In the genomic region with DNA sequence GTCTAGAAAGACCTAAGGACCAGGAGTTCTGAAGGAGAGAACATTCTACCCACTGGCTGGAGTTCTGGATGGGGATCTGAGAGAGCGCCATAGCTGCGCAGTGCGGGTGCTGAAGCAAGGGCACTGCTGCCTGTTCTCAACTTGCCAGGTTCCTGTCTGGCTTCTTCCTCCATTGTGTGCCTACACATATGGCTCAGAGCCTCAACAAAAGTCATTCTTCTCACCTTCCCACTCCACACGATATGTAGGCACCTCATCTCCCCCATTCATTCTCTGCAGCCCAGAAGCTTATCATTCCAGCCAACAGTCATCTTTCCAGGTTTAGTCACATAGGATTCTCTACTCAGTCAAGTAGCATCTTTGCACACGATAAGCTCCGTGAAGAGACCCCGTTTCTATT, we compare ENCODE assay signal across 20 mouse cellular contexts.
"Had no signal": no experiment of that assay in that cellular context is flagged by ENCODE, and none has a peak within 500 bp of the region (broad histone marks: within the 10 kb centered on the region; RNA-seq: fewer than 3 reads in every experiment).

No protein-coding gene starts in this region.

- ATAC-seq: intestine, embryonic 15.5 days; liver, embryonic 12.5 days; midbrain, embryonic 13.5 days; midbrain, embryonic 16.5 days had no signal

- H3K4me1 ChIP-seq: intestine, embryonic 15.5 days; lung, embryonic 15.5 days; midbrain, embryonic 10.5 days; midbrain, embryonic 13.5 days; neural tube, embryonic 13.5 days had no signal

- H3K9ac ChIP-seq: intestine, embryonic 15.5 days; liver, embryonic 12.5 days; liver, embryonic 15.5 days; lung, embryonic 15.5 days; midbrain, embryonic 13.5 days; neural tube, embryonic 13.5 days had no signal

- H3K4me2 ChIP-seq: intestine, embryonic 15.5 days; liver, embryonic 12.5 days; liver, embryonic 15.5 days; lung, embryonic 15.5 days; midbrain, embryonic 13.5 days; neural tube, embryonic 13.5 days had no signal

- H3K27me3 ChIP-seq: intestine, embryonic 15.5 days; liver, embryonic 12.5 days; liver, embryonic 15.5 days; lung, embryonic 15.5 days; megakaryocyte, embryonic 14.5 days; midbrain, embryonic 13.5 days; neural tube, embryonic 13.5 days had no signal

- H3K9me3 ChIP-seq: intestine, embryonic 15.5 days; liver, embryonic 12.5 days; liver, embryonic 15.5 days; lung, embryonic 15.5 days; megakaryocyte, embryonic 14.5 days; midbrain, embryonic 10.5 days; midbrain, embryonic 13.5 days; neural tube, embryonic 13.5 days had no signal

- DNase-seq: kidney, adult 18-20 months; kidney, adult 9 months; kidney, postnatal 14 days; kidney, postnatal 4 days; lung, adult 18-20 months; lung, postnatal 10 days; lung, postnatal 36 days; retina, postnatal 1 day; right cerebral cortex, postnatal 25 days; thymus, postnatal 25 days had no signal

- H3K4me3 ChIP-seq: intestine, embryonic 15.5 days; liver, embryonic 12.5 days; liver, embryonic 15.5 days; lung, embryonic 15.5 days; megakaryocyte, embryonic 14.5 days; midbrain, embryonic 10.5 days; midbrain, embryonic 13.5 days; myocyte; neural tube, embryonic 13.5 days had no signal

- H3K36me3 ChIP-seq: intestine, embryonic 15.5 days; lung, embryonic 15.5 days; midbrain, embryonic 10.5 days; midbrain, embryonic 13.5 days; neural tube, embryonic 13.5 days had no signal

- H3K27ac ChIP-seq: intestine, embryonic 15.5 days; liver, embryonic 12.5 days; liver, embryonic 15.5 days; lung, embryonic 15.5 days; midbrain, embryonic 10.5 days; midbrain, embryonic 13.5 days; neural tube, embryonic 13.5 days had no signal
